Mouse (Mus musculus) liver, adult 2 months (tissue): ENCODE data around the gene Cfap298. TPM values are rescaled to one million over a fixed set of nuclear protein-coding genes. Genes with fewer than 3 reads are reported as not detected.

Source experiments
- DNase-seq: peaks from one replicate; pipeline ENCODE4 v3.0.0-alpha.2; 2011; ENCODE audit warnings: low read depth, low spot score; ENCODE audit errors: extremely low read depth
- H3K27ac ChIP-seq: fragments of 200-500 bp; replicated peaks from 2 replicates; pipeline ENCODE4 v1.5.1; 2012; ENCODE audit warnings: low read depth, mild to moderate bottlenecking, control low read depth, inconsistent platforms, low read length; ENCODE audit not compliant: insufficient read depth
- H3K27me3 ChIP-seq: fragments of 200-500 bp; 2 replicates; pipeline ENCODE4 v1.6.1; 2012; ENCODE audit warnings: mild to moderate bottlenecking, moderate library complexity, low read length, inconsistent platforms; ENCODE audit not compliant: control insufficient read depth, insufficient read depth
- H3K36me3 ChIP-seq: fragments of 200-500 bp; 2 replicates; pipeline ENCODE4 v1.6.1; 2012; ENCODE audit warnings: low read length, inconsistent platforms; ENCODE audit not compliant: control insufficient read depth, insufficient read depth
- H3K4me1 ChIP-seq: fragments of 200-500 bp; 2 replicates; pipeline ENCODE4 v1.6.1; 2011; ENCODE audit warnings: low read length; ENCODE audit not compliant: control insufficient read depth, insufficient read depth
- H3K4me3 ChIP-seq: fragments of 200-500 bp; 2 replicates; pipeline ENCODE4 v1.5.1; 2011; ENCODE audit warnings: low read depth, mild to moderate bottlenecking, control low read depth, low read length, moderate library complexity; ENCODE audit not compliant: insufficient read depth
- H3K79me2 ChIP-seq: fragments of 200-500 bp; 2 replicates; pipeline ENCODE4 v1.6.1; 2012; ENCODE audit warnings: inconsistent platforms, mild to moderate bottlenecking, low read length, moderate library complexity; ENCODE audit not compliant: control insufficient read depth, insufficient read depth
- H3K9ac ChIP-seq: fragments of 200-500 bp; 2 replicates; pipeline ENCODE4 v1.6.1; 2012; ENCODE audit warnings: low read depth, mild to moderate bottlenecking, control low read depth, inconsistent platforms, low read length
- CTCF ChIP-seq: fragments of 200-500 bp; IDR thresholded peaks from 2 replicates; pipeline ENCODE4 v1.5.1; 2011; ENCODE audit warnings: low read depth, low read length, control low read depth
- POLR2A ChIP-seq: fragments of 200-500 bp; IDR thresholded peaks from 2 replicates; pipeline ENCODE4 v1.6.1; 2011; ENCODE audit warnings: low read length, control low read depth; ENCODE audit not compliant: insufficient read depth; ENCODE audit errors: extremely low read depth
- WGBS: fragments of 180-500 bp; shearing (Covaris S2); methylation state at CpG from one replicate; pipeline ENCODE4 v1.1.7; 2018; 5-methylcytosine and 5-hydroxymethylcytosine counted together
- polyA plus RNA-seq: library from polyadenylated mRNA; depleted of rRNA; stranded (reverse); fragments of >200 nt; gene quantifications from 2 replicates; pipeline ENCODE4 v1.2.3, GENCODE M21; 2012
- total RNA-seq: library from RNA; depleted of rRNA; stranded (reverse); fragments of >200 nt; gene quantifications from 2 replicates; pipeline ENCODE4 v1.2.3, GENCODE M21; 2014

The Cfap298 gene
- total and polyA plus RNA-seq, 2 experiments, result 14.0 to 15.5 TPM

GRCm38 (mm10) chr16:90893792-90894191 lies 41.1 kb downstream of the Cfap298 start:
- H3K9ac ChIP-seq, result no peak overlapping the region
- no peaks in the 10 kb centered on the region for H3K79me2 ChIP-seq
- H3K36me3 ChIP-seq, result no peaks in the 10 kb centered on the region
- 61% methylated on average over 9 of the region's 9 CpGs for WGBS
- no peak for TF ChIP-seq CTCF
- no peak for TF ChIP-seq POLR2A
- H3K27ac ChIP-seq, result no peak overlapping the region
- no peaks in the 10 kb centered on the region for H3K27me3 ChIP-seq
- DNase-seq, result no peak
- H3K4me1 ChIP-seq, result no peaks in the 10 kb centered on the region
- H3K4me3 ChIP-seq, result no peak overlapping the region

- Histone ChIP-seq H3K36me3 (no peaks in the 10 kb centered on the region), H3K79me2 (no peaks in the 10 kb centered on the region), H3K4me1 (no peaks in the 10 kb centered on the region), H3K9ac (no peak overlapping the region), H3K4me3 (no peak overlapping the region), H3K27me3 (no peaks in the 10 kb centered on the region), H3K27ac (no peak overlapping the region)
- WGBS, result 79% methylated on average over 7 of the region's 7 CpGs
- TF ChIP-seq POLR2A (no peak), CTCF (no peak)
- no peak for DNase-seq
Measured at GRCm38 (mm10) chr16:90893019-90893418, 41.9 kb downstream of the Cfap298 start.

GRCm38 (mm10) chr16:90892081-90892480 lies 42.8 kb downstream of the Cfap298 start:
- 44% methylated on average over 8 of the region's 8 CpGs for WGBS
- no peak overlapping the region for H3K4me3 ChIP-seq
- H3K4me1 ChIP-seq, result no peaks in the 10 kb centered on the region
- no peaks in the 10 kb centered on the region for H3K27me3 ChIP-seq
- H3K9ac ChIP-seq, result no peak overlapping the region
- no peak overlapping the region for H3K27ac ChIP-seq
- no peak for DNase-seq
- no peaks in the 10 kb centered on the region for H3K79me2 ChIP-seq
- H3K36me3 ChIP-seq, result no peaks in the 10 kb centered on the region
- TF ChIP-seq POLR2A (no peak), CTCF (no peak)

GRCm38 (mm10) chr16:90891601-90892000 lies 43.3 kb downstream of the Cfap298 start:
- no peak overlapping the region for H3K9ac ChIP-seq
- no peak overlapping the region for H3K27ac ChIP-seq
- no peaks in the 10 kb centered on the region for H3K27me3 ChIP-seq
- H3K36me3 ChIP-seq, result no peaks in the 10 kb centered on the region
- no peak for DNase-seq
- 66% methylated on average over 14 of the region's 14 CpGs for WGBS
- H3K4me1 ChIP-seq, result no peaks in the 10 kb centered on the region
- H3K4me3 ChIP-seq, result no peak overlapping the region
- TF ChIP-seq CTCF (no peak), POLR2A (no peak)
- no peaks in the 10 kb centered on the region for H3K79me2 ChIP-seq

GRCm38 (mm10) chr16:90890683-90891082 lies 44.2 kb downstream of the Cfap298 start:
- Histone ChIP-seq H3K36me3 (no peaks in the 10 kb centered on the region), H3K4me1 (no peaks in the 10 kb centered on the region), H3K9ac (no peak overlapping the region), H3K27me3 (no peaks in the 10 kb centered on the region), H3K27ac (no peak overlapping the region), H3K79me2 (no peaks in the 10 kb centered on the region), H3K4me3 (no peak overlapping the region)
- 82% methylated on average over 9 of the region's 9 CpGs for WGBS
- DNase-seq, result no peak
- TF ChIP-seq CTCF (no peak), POLR2A (no peak)

- Histone ChIP-seq H3K4me3 (no peak overlapping the region), H3K9ac (no peak overlapping the region), H3K27ac (no peak overlapping the region), H3K27me3 (no peaks in the 10 kb centered on the region), H3K4me1 (no peaks in the 10 kb centered on the region), H3K36me3 (no peaks in the 10 kb centered on the region), H3K79me2 (no peaks in the 10 kb centered on the region)
- no peak for DNase-seq
- TF ChIP-seq POLR2A (no peak), CTCF (no peak)
- WGBS, result 61% methylated on average over 9 of the region's 9 CpGs
Measured at GRCm38 (mm10) chr16:90885781-90886565, 48.9 kb downstream of the Cfap298 start.
